Mouse (Mus musculus): ENCODE data around the gene Eif2s1. TPM values are rescaled to one million over a fixed set of nuclear protein-coding genes. Genes with fewer than 3 reads are reported as not detected.
"Not testable (repeated sequence)": the region's sequence is repeated elsewhere in the genome, so short reads cannot be mapped to it uniquely, and the experiment has no call there.

Gene Eif2s1
- polyA plus RNA-seq, 1 experiment from 2014 or later, result 188 TPM

DNA sequence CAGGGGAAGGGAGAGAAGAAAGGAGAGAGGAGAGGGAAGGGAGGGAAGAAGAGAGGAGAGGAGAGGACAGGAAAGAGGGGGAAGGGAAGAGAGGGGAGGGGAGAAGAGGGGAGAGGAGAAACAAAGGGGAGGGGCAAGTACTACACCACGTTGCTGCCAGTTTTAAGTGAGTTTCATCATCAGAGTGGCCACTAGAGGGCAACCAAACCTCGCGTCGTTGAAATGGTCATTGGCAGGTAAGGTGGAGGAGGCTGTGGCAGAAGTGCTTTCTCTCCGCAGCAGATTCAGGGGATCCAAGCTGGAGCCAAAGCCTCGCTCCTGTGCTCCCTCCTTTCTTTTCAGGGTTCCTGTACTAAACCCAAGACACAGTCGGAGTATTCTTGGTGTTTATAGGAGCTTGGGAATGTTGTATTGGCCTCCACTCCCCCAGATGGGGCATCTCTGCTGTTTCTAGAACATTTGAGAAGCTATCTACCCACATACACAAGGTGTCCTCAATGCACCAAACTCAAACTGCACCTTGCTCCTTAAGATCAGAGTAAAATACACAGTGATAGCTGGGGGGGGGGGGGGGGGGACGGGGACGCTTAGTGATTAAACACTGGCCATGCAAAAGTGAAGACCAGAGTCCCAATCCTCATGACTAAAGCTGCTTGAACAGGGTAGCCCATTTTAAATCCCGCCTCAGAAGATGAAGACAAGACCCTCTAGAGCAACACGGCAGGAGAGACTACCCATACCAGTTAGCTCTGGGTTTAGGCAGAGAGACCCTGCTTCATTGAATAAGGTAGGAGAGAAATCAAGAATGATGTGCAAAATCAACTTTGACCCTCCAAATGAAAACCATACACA is 56.8 kb downstream of the Eif2s1 start:
- Histone ChIP-seq H3K4me2 (peak overlapping the region; percentile 47), H3K9ac (no peak overlapping the region), H3K36me3 (ENCODE audit: poor library complexity, severe bottlenecking) (no peaks in the 10 kb centered on the region), H3K4me1 (peaks cover 5% of the 10 kb centered on the region; the same call in 1 of the 2 replicates), H3K27ac (no peak overlapping the region), H3K27me3 (peaks cover 13% of the 10 kb centered on the region), H3K4me3 (no peak overlapping the region), H3K9me3 (replicated peaks) (no peaks in the 10 kb centered on the region)
- peak; percentile 83 for ATAC-seq
- WGBS, result 12% methylated on average over 10 of the region's 11 CpGs

DNA sequence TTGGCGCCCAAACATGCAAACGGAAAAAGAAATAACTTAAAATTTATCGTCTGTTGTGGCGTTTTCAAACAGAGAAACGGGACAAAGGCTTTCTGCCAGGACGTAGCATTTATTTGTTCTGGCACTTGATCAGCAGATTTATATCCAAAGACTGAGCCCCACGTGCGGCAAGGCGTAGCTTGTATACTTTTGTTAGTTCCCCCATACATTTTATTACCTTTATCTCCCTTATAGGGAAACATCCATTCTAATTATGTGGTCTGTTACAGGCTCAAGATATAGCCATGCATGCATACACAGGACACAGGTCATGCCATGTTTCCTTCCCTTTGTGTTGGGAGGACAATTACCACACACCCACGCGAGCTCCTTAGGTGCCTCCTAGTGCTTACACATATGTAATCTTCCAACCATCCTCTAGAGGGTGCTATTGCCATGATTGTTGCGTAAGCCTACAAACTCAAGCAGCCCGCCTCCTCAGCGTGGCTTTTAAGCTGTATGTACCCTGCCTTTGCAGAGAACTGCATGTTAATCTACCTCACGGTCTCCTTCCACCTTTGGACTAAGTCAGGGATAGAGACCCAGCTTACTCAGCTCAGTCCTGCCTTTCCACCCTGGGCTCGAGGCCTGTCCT is 57.6 kb downstream of the Eif2s1 start:
- Histone ChIP-seq H3K27me3 (peaks cover 5% of the 10 kb centered on the region; the same call in 1 of the 2 replicates), H3K4me1 (peaks cover 5% of the 10 kb centered on the region; the same call in 1 of the 2 replicates), H3K4me3 (no peak overlapping the region), H3K27ac (no peak overlapping the region), H3K9me3 (replicated peaks) (no peaks in the 10 kb centered on the region), H3K9ac (no peak overlapping the region), H3K36me3 (ENCODE audit: poor library complexity, severe bottlenecking) (no peaks in the 10 kb centered on the region), H3K4me2 (peak overlapping the region; percentile 4; the same call in 1 of the 2 replicates)
- peak; percentile 86 for ATAC-seq
- 34% methylated on average over 16 of the region's 16 CpGs for WGBS

DNA sequence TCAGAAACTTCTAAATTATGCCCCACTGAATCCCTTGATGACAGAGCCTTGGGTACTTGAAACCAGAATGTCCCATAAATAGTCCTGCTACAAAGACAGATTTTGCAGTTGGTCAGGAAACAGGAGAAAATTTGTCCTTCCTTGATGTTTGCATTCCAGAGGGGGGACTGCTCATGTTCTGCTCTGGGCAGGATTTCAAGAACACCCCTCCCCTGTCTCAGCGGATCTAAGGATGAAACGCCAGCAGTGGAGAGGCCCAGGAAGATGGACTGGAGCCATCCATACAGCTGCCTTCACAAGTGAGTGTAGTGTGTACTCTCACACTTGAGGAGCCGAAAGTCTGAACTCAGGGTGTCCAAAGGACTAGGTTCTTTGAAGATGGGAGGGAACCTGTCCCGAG is 59.8 kb downstream of the Eif2s1 start:
- no peak overlapping the region for H3K4me2 ChIP-seq
- no peaks in the 10 kb centered on the region for H3K27me3 ChIP-seq
- H3K4me3 ChIP-seq, result no peak overlapping the region
- H3K9ac ChIP-seq, result no peak overlapping the region
- H3K9me3 ChIP-seq (replicated peaks), result no peaks in the 10 kb centered on the region
- no peaks in the 10 kb centered on the region for H3K36me3 ChIP-seq (ENCODE audit: poor library complexity, severe bottlenecking)
- H3K27ac ChIP-seq, result no peak overlapping the region
- ATAC-seq, result no peak
- H3K4me1 ChIP-seq, result peaks cover 5% of the 10 kb centered on the region; the same call in 1 of the 2 replicates
- WGBS, result 79% methylated on average over 4 of the region's 4 CpGs

DNA sequence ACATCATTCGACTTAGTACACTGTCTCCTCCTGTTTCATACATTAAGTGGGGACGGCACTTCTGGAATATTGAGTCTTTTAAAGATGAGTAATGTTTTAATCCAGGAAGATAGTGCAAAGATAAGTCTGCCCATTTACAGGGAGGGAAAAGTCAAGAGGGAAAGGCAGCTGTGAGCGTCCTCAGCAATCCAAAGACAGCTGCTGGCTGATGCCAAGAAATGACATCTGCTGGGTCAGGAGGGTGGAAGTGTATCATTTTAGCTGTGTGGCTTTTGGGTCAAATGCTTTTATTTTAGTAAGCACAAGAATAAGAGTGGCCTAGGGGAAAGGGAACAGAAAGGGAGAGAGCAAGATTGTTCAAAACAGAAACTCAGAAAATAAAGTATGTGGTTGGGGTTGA is 60.4 kb downstream of the Eif2s1 start:
- no peaks in the 10 kb centered on the region for H3K36me3 ChIP-seq (ENCODE audit: poor library complexity, severe bottlenecking)
- peaks cover 5% of the 10 kb centered on the region; the same call in 1 of the 2 replicates for H3K4me1 ChIP-seq
- ATAC-seq, result no peak
- H3K4me3 ChIP-seq, result no peak overlapping the region
- H3K9ac ChIP-seq, result no peak overlapping the region
- no peaks in the 10 kb centered on the region for H3K27me3 ChIP-seq
- H3K9me3 ChIP-seq (replicated peaks), result no peaks in the 10 kb centered on the region
- H3K4me2 ChIP-seq, result no peak overlapping the region
- WGBS, result 81% methylated on average over 3 of the region's 3 CpGs
- H3K27ac ChIP-seq, result no peak overlapping the region

DNA sequence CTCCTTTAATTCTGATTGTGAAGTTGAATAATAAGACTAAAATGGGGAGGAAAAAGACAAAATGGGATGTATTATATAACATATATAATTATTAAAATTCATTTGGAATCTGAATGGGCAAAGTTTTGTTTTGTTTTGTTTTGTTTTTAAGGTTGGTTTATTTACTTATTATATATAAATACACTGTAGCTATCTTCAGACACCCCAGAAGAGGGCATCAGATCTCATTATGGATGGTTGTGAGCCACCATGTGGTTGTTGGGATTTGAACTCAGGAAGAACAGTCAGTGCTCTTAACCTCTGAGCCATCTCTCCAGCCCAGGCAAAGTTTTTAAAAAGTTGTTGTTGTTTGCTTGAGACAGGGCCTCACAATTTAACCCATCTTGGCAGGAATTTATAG is 61.4 kb downstream of the Eif2s1 start:
- not testable (repeated sequence) for H3K36me3 ChIP-seq (ENCODE audit: poor library complexity, severe bottlenecking); H3K9ac ChIP-seq; H3K4me2 ChIP-seq; H3K9me3 ChIP-seq (replicated peaks); H3K4me3 ChIP-seq; H3K27me3 ChIP-seq; ATAC-seq; H3K4me1 ChIP-seq; H3K27ac ChIP-seq

DNA sequence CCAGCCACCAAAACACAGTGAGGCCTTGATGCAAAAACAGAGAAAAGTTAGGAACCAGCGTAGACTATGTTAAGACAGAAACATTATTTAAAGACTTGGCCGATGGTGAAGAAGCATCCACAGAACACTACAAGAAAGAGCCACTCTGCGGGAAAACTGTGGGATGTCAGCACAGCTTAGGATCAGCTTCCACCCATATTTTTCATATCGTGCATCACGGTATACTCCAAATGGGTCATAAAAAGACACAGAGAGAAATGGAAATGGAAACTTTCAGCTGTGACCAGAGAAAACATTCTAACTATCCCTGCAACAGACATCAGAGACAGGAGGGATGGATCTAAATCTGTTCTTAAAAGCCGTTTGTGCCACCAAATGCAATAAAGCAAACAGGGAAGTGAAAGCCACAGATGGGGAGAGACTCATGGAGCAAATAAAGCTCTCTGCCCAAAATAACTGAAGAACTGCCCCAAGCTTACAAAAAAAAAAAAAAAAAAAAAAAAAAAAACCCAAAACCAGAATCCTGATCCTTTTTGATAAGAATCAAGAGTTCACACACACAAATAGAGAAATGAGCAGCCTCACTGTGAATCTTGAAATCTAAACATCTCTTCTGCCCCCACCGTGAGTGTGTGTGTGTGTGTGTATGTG is 62.0 kb downstream of the Eif2s1 start:
- 91% methylated on average over 7 of the region's 7 CpGs for WGBS
- no peak overlapping the region for H3K4me3 ChIP-seq
- no peaks in the 10 kb centered on the region for H3K9me3 ChIP-seq (replicated peaks)
- no peak overlapping the region for H3K9ac ChIP-seq
- peaks cover 5% of the 10 kb centered on the region; the same call in 1 of the 2 replicates for H3K4me1 ChIP-seq
- no peak for ATAC-seq
- no peak overlapping the region for H3K27ac ChIP-seq
- H3K4me2 ChIP-seq, result no peak overlapping the region
- H3K36me3 ChIP-seq (ENCODE audit: poor library complexity, severe bottlenecking), result no peaks in the 10 kb centered on the region
- no peaks in the 10 kb centered on the region for H3K27me3 ChIP-seq

DNA sequence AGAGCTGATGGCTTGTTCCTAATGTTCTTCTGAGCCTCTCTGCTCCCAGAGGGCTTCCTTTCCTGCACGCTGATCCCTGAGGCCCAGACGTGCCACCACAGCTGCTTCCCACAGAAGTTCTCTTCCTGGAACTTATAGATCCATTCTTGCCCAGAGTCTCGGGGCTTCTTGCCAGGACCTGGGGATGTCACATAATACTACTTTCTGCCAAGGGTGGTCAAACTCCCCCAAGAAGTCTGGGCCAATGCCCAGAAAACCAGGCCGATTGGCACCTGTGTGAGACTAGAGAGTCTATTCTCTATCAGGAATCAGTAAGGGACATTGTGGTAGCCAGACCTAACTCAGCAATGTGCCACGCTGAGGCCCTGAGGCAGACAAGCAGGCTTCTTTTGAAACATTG is 65.7 kb downstream of the Eif2s1 start:
- no peaks in the 10 kb centered on the region for H3K36me3 ChIP-seq (ENCODE audit: poor library complexity, severe bottlenecking)
- no peak for ATAC-seq
- 77% methylated on average over 5 of the region's 5 CpGs for WGBS
- no peaks in the 10 kb centered on the region for H3K27me3 ChIP-seq
- H3K9ac ChIP-seq, result no peak overlapping the region
- no peaks in the 10 kb centered on the region for H3K9me3 ChIP-seq (replicated peaks)
- H3K4me2 ChIP-seq, result no peak overlapping the region
- no peaks in the 10 kb centered on the region for H3K4me1 ChIP-seq
- no peak overlapping the region for H3K27ac ChIP-seq
- H3K4me3 ChIP-seq, result no peak overlapping the region

DNA sequence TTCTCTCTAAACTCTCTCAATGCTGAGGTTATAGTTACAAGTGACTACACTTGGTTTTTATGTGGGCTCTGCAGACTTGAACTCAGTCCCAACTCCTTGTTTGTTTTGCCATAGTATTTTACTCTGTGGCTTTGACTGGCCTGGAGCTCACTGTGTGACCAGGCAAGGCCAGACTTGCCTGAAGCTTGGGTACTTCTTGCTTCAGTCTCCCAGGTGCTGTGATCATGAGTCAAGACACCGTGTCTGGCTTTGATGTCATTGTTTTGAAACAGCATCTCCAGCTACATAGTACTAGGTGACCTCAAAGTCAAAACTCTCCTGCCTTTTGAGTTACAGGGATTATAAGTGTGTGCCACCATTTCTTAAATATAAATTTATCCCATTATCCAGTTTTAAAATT is 68.3 kb downstream of the Eif2s1 start:
- Histone ChIP-seq H3K27ac (no peak overlapping the region), H3K9me3 (replicated peaks) (no peaks in the 10 kb centered on the region), H3K9ac (no peak overlapping the region), H3K4me2 (no peak overlapping the region), H3K4me1 (no peaks in the 10 kb centered on the region), H3K36me3 (ENCODE audit: poor library complexity, severe bottlenecking) (no peaks in the 10 kb centered on the region), H3K27me3 (no peaks in the 10 kb centered on the region), H3K4me3 (no peak overlapping the region)
- no peak for ATAC-seq
- WGBS, result 96% methylated on average over 1 of the region's 1 CpGs

DNA sequence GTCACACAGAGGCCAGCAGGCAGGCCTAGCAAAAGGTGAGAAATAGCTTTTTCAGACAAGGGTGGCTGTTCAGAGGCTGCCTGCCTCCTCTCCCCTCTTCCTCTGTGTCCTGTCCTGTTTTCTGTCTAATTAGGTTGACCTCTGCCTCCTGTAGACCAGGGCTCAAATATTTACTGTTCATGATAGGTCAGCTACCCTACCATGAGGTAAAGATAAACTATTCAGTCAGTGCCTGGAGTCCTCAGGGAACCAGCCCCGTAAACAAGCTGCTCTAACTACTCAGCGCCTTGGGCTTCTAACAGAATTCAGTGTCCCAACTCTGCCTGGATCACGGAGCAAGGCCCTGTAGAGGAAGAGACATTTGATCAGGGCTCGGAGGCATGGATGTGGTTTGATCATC is 74.9 kb downstream of the Eif2s1 start:
- 73% methylated on average over 4 of the region's 4 CpGs for WGBS
- ATAC-seq, result no peak
- Histone ChIP-seq H3K4me2 (no peak overlapping the region), H3K9ac (no peak overlapping the region), H3K4me3 (no peak overlapping the region), H3K9me3 (replicated peaks) (no peaks in the 10 kb centered on the region), H3K27me3 (no peaks in the 10 kb centered on the region), H3K27ac (no peak overlapping the region), H3K4me1 (no peaks in the 10 kb centered on the region), H3K36me3 (ENCODE audit: poor library complexity, severe bottlenecking) (no peaks in the 10 kb centered on the region)

Other genes starting within 250 kb of the Eif2s1 start
- 0.39 and 0.50 TPM in 2 replicates for gene Fam71d, start 170.3 kb upstream of the Eif2s1 start, polyA plus RNA-seq (2015; fragmentation: Nextera tagmentation; extraction: Ambion mirVana)
- gene Mpp5, start 112.9 kb upstream of the Eif2s1 start, polyA plus RNA-seq (2015; fragmentation: Nextera tagmentation; extraction: Ambion mirVana), result 21.9 and 23.5 TPM in 2 replicates
- 107 and 111 TPM in 2 replicates for gene Atp6v1d, start 181 bp upstream of the Eif2s1 start, polyA plus RNA-seq (2015; fragmentation: Nextera tagmentation; extraction: Ambion mirVana)
- 0.97 and 0.98 TPM in 2 replicates for gene Plek2, start 45.1 kb downstream of the Eif2s1 start, polyA plus RNA-seq (2015; fragmentation: Nextera tagmentation; extraction: Ambion mirVana)
- gene Tmem229b, start 145.8 kb downstream of the Eif2s1 start, polyA plus RNA-seq (2015; fragmentation: Nextera tagmentation; extraction: Ambion mirVana), result 25.3 and 29.1 TPM in 2 replicates
- 2.8 and 3.0 TPM in 2 replicates for gene Plekhh1, start 167.3 kb downstream of the Eif2s1 start, polyA plus RNA-seq (2015; fragmentation: Nextera tagmentation; extraction: Ambion mirVana)
- gene Pigh, start 227.8 kb downstream of the Eif2s1 start, polyA plus RNA-seq (2015; fragmentation: Nextera tagmentation; extraction: Ambion mirVana), result 24.3 and 27.2 TPM in 2 replicates